Mouse (Mus musculus) large intestine, adult 2 months (tissue): ENCODE results near the gene Mypn. TPM values are rescaled to one million over a fixed set of nuclear protein-coding genes. Genes with fewer than 3 reads are reported as not detected.

Source experiments
- DNase-seq: peaks from one replicate; pipeline ENCODE4 v3.0.0-alpha.2; 2012; ENCODE audit warnings: low read depth, low spot score
- WGBS: fragments of 180-500 bp; shearing (Covaris S2); methylation state at CpG from one replicate; pipeline ENCODE4 v1.1.7; 2018; 5-methylcytosine and 5-hydroxymethylcytosine counted together
- polyA plus RNA-seq: library from polyadenylated mRNA; depleted of rRNA; stranded (reverse); fragments of >200 nt; gene quantifications from 2 replicates; pipeline ENCODE4 v1.2.3, GENCODE M21; 2012

Gene Mypn
- polyA plus RNA-seq, 1 experiment: 0.16 TPM

GRCm38 (mm10) chr10:63158191-63158590 is 45.6 kb downstream of the Mypn start:
- DNase-seq: no peak
- WGBS: 32% methylated on average over 13 of the region's 13 CpGs

DNA sequence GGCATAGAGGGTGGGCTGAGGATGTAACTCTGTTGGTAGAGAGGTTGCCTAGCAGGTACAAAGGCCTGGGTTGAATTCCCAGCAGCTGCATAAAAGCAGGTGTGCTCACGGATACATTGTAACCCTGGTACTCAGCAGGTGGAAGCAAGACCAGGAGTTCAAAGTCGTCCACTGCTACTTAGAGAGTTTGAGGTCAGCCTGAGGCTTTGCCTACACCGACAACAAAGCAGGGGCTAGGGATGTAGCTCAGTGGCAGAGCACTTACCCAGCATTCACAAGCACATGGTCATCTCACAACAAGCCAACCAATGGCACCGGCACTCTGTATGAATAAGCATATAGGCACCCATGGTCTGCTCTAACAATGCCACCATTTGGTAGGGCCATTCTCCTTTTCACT is 46.3 kb downstream of the Mypn start:
- DNase-seq: no peak
- whole genome bisulfite sequencing: 86% methylated on average over 4 of the region's 4 CpGs

DNA sequence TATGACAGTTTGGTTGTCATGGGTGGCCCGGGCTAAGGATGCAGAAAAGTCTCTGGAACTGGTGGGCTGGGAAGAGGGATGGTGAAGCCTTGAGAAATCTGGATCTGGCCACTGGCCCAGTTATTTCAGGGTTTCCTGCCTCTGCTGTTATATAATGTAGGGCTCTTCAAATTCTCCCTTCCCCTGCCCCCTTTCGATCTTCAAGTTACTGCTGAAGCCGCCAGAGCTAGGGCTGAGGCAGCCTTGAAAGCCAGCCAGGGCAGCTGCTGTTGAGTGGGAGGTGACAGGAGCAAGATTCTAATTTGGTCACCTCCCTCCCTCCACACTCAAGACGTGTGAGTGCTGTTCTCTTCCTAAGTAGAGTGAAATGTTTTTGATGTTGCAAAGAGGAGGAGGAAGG is 46.8 kb downstream of the Mypn start:
- 50% methylated on average over 4 of the region's 4 CpGs for WGBS

GRCm38 (mm10) chr10:63156351-63156750 is 47.4 kb downstream of the Mypn start:
- WGBS: 95% methylated on average over 1 of the region's 1 CpGs
- DNase-seq: no peak

More for the DNA sequence above, 46.8 kb downstream of the Mypn start:
- no peak for DNase-seq

DNA sequence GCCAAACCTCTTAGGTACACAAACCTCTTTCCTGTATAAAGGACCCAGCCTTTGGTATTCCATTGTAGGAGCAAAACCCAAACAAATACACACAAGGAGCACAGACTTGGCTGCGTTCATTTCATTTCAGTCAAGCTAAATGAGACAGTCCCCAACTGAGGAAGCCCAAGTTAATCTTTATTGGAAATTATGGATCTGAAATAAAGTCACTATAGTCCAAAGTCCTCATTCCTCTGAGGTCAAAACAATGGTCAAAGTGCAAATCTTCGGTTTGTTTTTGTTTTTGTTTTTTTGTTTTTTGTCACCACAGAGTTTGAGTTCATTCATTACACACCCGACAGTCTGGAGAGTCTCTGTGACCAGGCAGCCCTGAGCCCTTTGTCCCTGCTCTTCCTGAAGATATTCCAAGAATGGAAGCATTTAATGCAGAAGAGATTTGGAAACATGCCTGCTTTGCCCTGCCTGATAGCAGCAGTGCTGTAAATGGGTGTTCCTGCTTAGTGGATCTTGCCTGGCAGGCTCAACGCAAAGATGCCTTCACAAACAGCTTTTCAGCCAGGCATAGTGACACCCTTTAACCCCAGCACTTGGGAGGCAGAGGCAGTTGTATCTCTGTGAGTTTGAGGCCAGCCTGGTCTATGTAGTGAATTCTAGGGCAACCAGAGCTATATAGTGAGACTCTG is 47.9 kb downstream of the Mypn start:
- DNase-seq: peak; percentile 22
- 30% methylated on average over 4 of the region's 4 CpGs for WGBS

DNA sequence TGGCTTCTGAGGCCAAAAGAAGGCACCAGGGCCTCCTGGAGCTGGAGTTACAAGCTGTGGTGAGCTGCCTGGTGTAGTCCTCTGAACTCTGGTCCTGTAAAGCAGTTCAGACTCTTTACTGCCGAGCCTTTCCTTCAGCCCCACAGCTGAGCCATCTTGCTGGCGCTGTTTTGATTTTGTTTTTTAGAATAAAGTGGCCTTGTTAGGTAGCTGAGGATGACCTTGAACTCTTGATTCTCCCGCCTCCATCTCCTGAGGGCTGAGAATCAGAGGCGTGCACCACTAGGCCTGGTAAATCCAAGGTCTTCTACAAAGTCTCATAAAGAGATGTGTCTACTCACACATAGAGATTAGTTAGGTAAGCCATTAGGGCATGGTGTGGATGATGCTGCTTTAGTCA is 49.0 kb downstream of the Mypn start:
- DNase-seq: no peak
- 88% methylated on average over 4 of the region's 4 CpGs for WGBS

GRCm38 (mm10) chr10:63154226-63154625 is 49.5 kb downstream of the Mypn start:
- no peak for DNase-seq
- 88% methylated on average over 6 of the region's 6 CpGs for WGBS

GRCm38 (mm10) chr10:63153563-63153962 is 50.2 kb downstream of the Mypn start:
- WGBS: 34% methylated on average over 3 of the region's 3 CpGs
- no peak for DNase-seq

DNA sequence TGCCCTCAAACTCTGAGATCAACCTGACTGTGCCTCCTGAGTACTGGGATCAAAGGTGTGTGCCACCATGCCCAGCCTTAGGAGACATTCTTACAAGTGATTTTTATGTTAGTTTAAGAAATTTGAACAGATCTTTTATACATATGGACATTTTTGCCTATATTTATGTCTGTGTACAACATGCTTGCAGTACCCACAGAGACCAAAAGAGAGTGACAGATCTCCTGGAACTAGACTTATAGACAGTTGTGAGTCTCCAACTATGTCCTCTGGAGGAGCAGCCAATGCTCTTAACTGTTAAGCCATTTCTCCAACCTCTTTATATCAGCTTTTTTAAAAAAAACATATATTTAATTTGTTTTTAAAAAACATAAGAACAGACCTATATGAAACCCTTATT is 51.4 kb downstream of the Mypn start:
- no peak for DNase-seq

DNA sequence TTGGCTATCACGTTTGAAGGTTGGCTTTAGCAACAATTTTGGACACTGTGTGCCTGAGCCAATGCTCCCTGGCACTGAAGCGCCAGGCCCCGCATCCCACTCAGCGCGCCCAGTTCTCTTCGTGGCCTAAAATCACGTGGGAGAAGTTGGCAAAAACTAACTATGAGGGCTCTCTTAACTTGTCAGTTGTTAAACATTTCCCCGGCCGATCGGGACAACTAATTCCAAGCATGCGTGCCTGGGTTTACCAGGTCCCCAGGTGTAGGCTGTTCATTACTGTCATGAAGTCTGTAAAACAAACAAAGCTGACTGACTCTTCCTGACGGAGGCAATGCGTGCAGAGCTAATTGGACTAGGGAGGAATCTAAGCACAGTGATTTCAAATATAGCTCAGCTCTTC is 61.1 kb downstream of the Mypn start:
- no peak for DNase-seq
- WGBS: 52% methylated on average over 13 of the region's 13 CpGs

- 62% methylated on average over 6 of the region's 6 CpGs for WGBS
- DNase-seq: no peak
Observed at GRCm38 (mm10) chr10:63136436-63136835, 67.3 kb downstream of the Mypn start.

DNA sequence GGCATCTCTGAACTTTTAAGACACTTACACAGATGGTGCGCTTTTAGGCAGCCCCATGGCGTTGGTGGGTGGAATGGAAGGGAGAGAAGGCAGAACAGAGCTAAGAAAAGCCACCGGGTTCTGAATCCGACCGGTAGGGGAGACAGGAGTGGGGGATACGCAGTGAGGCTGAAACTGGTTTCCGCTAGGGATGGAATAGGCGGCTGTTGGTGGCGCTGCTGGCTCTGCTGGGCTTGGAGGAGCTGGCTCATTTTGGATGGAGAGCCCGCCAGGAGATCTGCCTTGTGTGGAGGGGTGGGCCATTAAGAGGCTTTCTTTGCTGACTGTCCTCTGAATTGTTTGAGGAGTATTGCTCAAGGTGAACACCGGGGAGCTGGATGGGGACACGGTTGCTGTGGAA is 68.1 kb downstream of the Mypn start:
- DNase-seq: no peak
- 66% methylated on average over 12 of the region's 12 CpGs for WGBS

DNA sequence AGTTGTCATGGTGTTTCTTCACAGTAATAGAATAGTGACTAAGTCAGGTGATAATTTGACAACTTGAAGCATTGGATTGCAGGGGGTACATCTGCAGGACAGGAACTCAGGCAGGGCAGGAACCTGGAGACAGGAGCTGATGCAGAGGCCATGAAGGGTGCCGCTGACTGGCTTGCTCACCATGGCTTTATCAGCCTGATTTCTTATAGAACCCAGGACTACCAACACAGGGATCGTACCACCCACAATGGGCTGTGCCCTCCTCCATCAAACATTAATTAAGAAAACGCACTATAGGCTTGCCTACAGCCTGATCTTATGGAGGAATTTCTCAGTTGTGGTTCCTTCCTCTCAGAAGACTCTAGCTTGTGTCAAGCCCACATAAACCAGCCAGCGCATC is 70.4 kb downstream of the Mypn start:
- WGBS: 87% methylated on average over 4 of the region's 4 CpGs
- no peak for DNase-seq

DNA sequence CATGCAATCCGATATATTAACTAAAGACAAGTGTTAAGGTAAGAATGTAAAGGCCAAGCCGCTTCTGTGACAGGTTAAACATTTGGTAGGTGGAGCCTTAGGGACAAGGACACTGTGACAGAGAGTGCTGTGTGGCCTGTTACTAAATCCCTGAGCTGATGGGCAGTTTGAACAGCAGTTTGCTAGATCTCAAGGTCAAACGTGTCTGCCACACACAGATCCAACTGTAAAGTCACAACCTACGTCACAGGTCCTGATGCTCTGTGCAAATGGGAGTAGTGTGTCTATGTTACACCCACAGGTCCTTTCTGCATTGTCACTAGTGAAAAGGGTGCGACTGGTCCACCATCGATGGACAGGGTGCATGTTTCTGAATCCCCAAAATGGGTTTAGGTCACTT is 71.4 kb downstream of the Mypn start:
- DNase-seq: no peak
- 77% methylated on average over 6 of the region's 6 CpGs for WGBS

DNA sequence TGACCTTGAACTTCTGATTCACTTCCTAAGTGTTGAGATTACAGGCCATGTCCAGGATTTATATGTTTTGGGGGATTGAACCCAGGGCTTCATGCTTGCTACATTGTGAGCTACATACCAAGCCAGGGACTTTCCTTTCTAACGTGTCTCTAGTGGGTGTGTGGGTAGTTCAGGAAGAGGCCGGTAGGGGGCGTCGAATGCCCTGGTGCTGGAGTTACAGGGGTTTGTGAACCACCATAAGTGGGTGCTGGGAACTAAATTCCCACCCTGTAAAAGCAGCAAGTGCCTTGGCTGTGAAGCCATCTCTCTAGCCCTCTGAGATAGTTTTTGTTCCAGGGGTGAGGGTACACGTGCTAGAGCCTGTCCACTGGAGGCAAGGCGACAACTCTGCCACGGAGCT is 73.3 kb downstream of the Mypn start:
- DNase-seq: no peak
- 69% methylated on average over 7 of the region's 7 CpGs for WGBS

GRCm38 (mm10) chr10:63128256-63128655 is 75.5 kb downstream of the Mypn start:
- 47% methylated on average over 7 of the region's 7 CpGs for WGBS
- DNase-seq: no peak

DNA sequence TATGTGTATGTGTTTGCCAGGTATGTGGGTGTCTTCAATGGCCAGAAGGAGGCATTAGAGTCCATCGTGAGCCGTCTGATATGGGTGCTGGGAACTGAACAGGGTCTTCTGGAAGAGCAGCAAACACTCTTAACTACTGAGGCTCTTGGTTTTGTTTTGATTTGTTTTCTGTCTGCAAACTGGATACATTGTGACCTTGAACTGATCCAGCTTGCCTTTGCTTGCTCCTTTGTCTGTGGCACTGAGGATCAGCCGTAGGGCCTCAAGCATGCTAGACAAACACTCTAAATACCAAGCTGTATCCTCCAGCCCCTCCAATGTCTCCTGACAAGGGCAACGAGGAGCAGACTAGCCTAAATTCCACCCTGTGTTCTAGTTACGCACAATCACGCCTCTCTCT is 76.6 kb downstream of the Mypn start:
- WGBS: 91% methylated on average over 6 of the region's 6 CpGs
- DNase-seq: no peak

DNA sequence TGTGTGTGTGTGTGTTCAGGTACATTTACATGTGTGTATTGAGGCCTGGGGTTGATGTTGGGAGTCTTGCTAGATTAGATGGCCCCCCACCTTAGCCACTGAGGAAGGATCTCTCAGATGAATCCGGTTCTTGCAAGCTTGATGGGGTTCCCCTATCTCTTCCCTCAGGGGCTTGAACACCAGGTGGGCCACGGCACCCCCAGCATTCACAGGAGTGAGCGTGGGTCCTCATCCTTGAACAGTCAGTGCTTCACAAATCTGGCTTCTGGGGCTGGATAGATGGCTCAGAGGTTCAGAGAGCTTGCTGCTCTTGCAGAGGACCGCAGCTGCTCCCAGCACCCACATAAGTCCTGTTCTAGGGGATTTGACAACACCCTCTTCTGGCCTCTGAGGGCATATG is 77.6 kb downstream of the Mypn start:
- DNase-seq: no peak
- 80% methylated on average over 4 of the region's 4 CpGs for WGBS

DNA sequence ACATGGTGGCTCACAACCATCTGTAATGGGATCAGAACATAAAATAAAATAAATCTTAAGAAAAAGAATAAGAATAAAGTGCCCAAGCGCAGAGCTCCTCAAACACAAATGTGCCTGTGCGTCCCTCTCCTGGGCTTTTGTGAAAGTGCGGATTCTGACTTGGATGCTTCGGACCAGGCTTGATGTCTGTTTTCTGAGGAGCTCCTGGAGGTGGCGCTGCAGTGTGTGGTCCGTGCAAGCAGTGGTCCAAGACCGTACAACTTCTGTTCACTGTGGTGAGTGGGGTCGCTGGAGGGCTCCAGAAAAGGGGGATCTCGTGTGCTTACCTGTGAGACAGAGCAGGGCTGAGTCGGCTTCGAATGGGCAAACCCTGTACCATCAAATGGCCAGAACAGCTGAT is 78.4 kb downstream of the Mypn start:
- no peak for DNase-seq
- 45% methylated on average over 11 of the region's 11 CpGs for WGBS

DNA sequence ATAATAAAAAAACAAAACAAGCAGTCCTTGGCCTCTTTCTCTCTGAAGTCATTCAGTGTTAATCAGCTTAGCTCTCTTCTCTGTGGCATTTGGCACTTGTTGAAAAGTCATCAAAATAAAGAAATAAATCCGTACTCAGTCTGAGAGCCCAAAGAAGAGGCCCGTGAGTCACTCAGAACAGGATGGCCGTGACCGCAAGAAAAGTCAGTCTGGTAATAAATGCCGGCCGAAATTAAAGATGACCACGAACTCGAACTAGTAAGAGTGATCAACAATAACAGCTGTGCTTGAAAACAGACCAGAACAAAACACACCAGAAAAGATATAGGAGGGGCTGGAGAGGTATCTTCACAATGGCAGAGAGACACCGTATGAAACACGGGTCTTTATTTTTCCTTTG is 79.7 kb downstream of the Mypn start:
- no peak for DNase-seq
- WGBS: 91% methylated on average over 10 of the region's 10 CpGs

- 79% methylated on average over 8 of the region's 8 CpGs for WGBS
Observed at GRCm38 (mm10) chr10:63123141-63123540, 80.6 kb downstream of the Mypn start.

GRCm38 (mm10) chr10:63122516-63122915 is 81.2 kb downstream of the Mypn start:
- peak; percentile 31 for DNase-seq

More at GRCm38 (mm10) chr10:63123141-63123540, 80.6 kb downstream of the Mypn start:
- no peak for DNase-seq

More at GRCm38 (mm10) chr10:63122516-63122915, 81.2 kb downstream of the Mypn start:
- 30% methylated on average over 8 of the region's 8 CpGs for WGBS
